ENCODE assay signal across 8 mouse cellular contexts in genomic region chr4:46858899-46859298, GRCm38 (mm10).
DNase-seq lines count a peak whose midpoint lies in the region; ATAC-seq and TF ChIP-seq lines count a peak whose summit lies in the region.
"Had no signal": no experiment of that assay in that cellular context is flagged by ENCODE, and none has a peak within 500 bp of the region (broad histone marks: within the 10 kb centered on the region; RNA-seq: fewer than 3 reads in every experiment).

No protein-coding gene starts in this region.

- ATAC-seq in heart, postnatal 0 days (ENCODE audit: insufficient read depth, low read depth): peak; percentile 87
- peak; percentile 54; the same call in 1 of the 2 replicates for ATAC-seq in midbrain, embryonic 12.5 days (ENCODE audit: low FRiP score, low read depth)

- H3K4me2 ChIP-seq in heart, postnatal 0 days (ENCODE audit: low read depth, low read length): peak overlapping the region; percentile 11
- H3K4me2 ChIP-seq in midbrain, embryonic 12.5 days (replicated peaks): no peak overlapping the region

- no peaks in the 10 kb centered on the region for H3K9me3 ChIP-seq in embryonic facial prominence, embryonic 10.5 days
- no peaks in the 10 kb centered on the region for H3K9me3 ChIP-seq in heart, postnatal 0 days (replicated peaks; ENCODE audit: control insufficient read depth, low read length)
- no peaks in the 10 kb centered on the region for H3K9me3 ChIP-seq in midbrain, embryonic 12.5 days
- H3K9me3 ChIP-seq: megakaryocyte, embryonic 14.5 days had no signal

- H3K4me1 ChIP-seq in embryonic facial prominence, embryonic 10.5 days: peaks cover 16% of the 10 kb centered on the region
- peaks cover 5% of the 10 kb centered on the region; the same call in 1 of the 2 replicates for H3K4me1 ChIP-seq in heart, postnatal 0 days (ENCODE audit: control insufficient read depth, insufficient read depth)
- H3K4me1 ChIP-seq in midbrain, embryonic 12.5 days: peaks cover 22% of the 10 kb centered on the region

- 23% methylated on average over 13 of the region's 13 CpGs for WGBS in embryonic facial prominence, embryonic 10.5 days
- 13% methylated on average over 13 of the region's 13 CpGs for WGBS in heart, postnatal 0 days
- WGBS in midbrain, embryonic 12.5 days: 20% methylated on average over 13 of the region's 13 CpGs

- H3K27me3 ChIP-seq in embryonic facial prominence, embryonic 10.5 days (replicated peaks; ENCODE audit: low read depth, poor library complexity, severe bottlenecking): 0 out of 2 replicates have a peak, but pooled peaks cover 11% of the 10 kb centered on the region
- H3K27me3 ChIP-seq in heart, postnatal 0 days (ENCODE audit: control insufficient read depth, insufficient read depth, low read length): no peaks in the 10 kb centered on the region
- peaks cover 8% of the 10 kb centered on the region for H3K27me3 ChIP-seq in midbrain, embryonic 12.5 days

- H3K27ac ChIP-seq in embryonic facial prominence, embryonic 10.5 days (replicated peaks): no peak overlapping the region
- no peak overlapping the region for H3K27ac ChIP-seq in heart, postnatal 0 days (ENCODE audit: low read depth)
- no peak overlapping the region for H3K27ac ChIP-seq in midbrain, embryonic 12.5 days (replicated peaks)

- no peak for TF ChIP-seq EP300 in heart, postnatal 0 days (IDR thresholded peaks at IDR 0.05; ENCODE audit: low read depth)

- H3K9ac ChIP-seq in heart, postnatal 0 days (replicated peaks; ENCODE audit: low read depth, low read length): no peak overlapping the region
- no peak overlapping the region for H3K9ac ChIP-seq in midbrain, embryonic 12.5 days (replicated peaks)

- H3K4me3 ChIP-seq in embryonic facial prominence, embryonic 10.5 days: no peak overlapping the region
- no peak overlapping the region for H3K4me3 ChIP-seq in heart, postnatal 0 days (ENCODE audit: low read depth, low read length)
- H3K4me3 ChIP-seq in midbrain, embryonic 12.5 days: no peak overlapping the region
- H3K4me3 ChIP-seq: megakaryocyte, embryonic 14.5 days had no signal

- H3K36me3 ChIP-seq in embryonic facial prominence, embryonic 10.5 days (replicated peaks): no peaks in the 10 kb centered on the region
- H3K36me3 ChIP-seq in heart, postnatal 0 days (replicated peaks; ENCODE audit: control insufficient read depth, insufficient read depth, low read length): no peaks in the 10 kb centered on the region
- H3K36me3 ChIP-seq in midbrain, embryonic 12.5 days: no peaks in the 10 kb centered on the region

- DNase-seq in urinary bladder, postnatal 14 days (ENCODE audit: low spot score): peak; percentile 46
- DNase-seq in urinary bladder, postnatal 4 days (ENCODE audit: low spot score in 2 of 2): no peak
- peak; percentile 62 for DNase-seq in embryonic facial prominence, embryonic 10.5 days (ENCODE audit: low spot score)
- peak; percentile 81 for DNase-seq in heart, postnatal 0 days (ENCODE audit: low spot score)
- peak; percentile 60 to 81 for DNase-seq in kidney, postnatal 25 days
- no peak for DNase-seq in thymus, postnatal 4 days

- TF ChIP-seq CTCF in heart, postnatal 0 days (IDR thresholded peaks at IDR 0.05; ENCODE audit: low read depth): peak; percentile 48

Comparison
In these comparisons a context has a peak if more than half of its experiments do, and no peak if none do; other contexts are left out.
1. DNase-seq: peak in urinary bladder, postnatal 14 days (single experiment), embryonic facial prominence, embryonic 10.5 days (single experiment), heart, postnatal 0 days (single experiment) and kidney, postnatal 25 days (2 of 2); none in urinary bladder, postnatal 4 days (0 of 2) and thymus, postnatal 4 days (single experiment).